Mouse (Mus musculus) forebrain, embryonic 11.5 days (tissue): ENCODE measurements around the gene Ppard. TPM values are rescaled to one million over a fixed set of nuclear protein-coding genes. Genes with fewer than 3 reads are reported as not detected.

ENCODE experiments used
- ATAC-seq: fragments of 200-750 bp; cut with Nextera tagmentation; replicated peaks from 2 replicates; pipeline ENCODE4 v1.8.0; 2017; ENCODE audit warnings: moderate TSS enrichment; ENCODE audit not compliant: low FRiP score
- DNase-seq: peaks from one replicate; pipeline ENCODE4 v3.0.0-alpha.2; 2017; ENCODE audit warnings: low spot score
- H3K27ac ChIP-seq: fragments of 300-500 bp; sonication (generic); 2 replicates; pipeline ENCODE4 v1.5.1; 2014; ENCODE audit warnings: low read depth, low read length
- H3K27me3 ChIP-seq: fragments of 300-500 bp; sonication (generic); 2 replicates; pipeline ENCODE4 v1.6.1; 2014; ENCODE audit warnings: mild to moderate bottlenecking, low read length, mixed read lengths; ENCODE audit not compliant: control insufficient read depth, insufficient read depth
- H3K36me3 ChIP-seq: fragments of 300-500 bp; sonication (generic); 2 replicates; pipeline ENCODE4 v1.6.1; 2014; ENCODE audit warnings: mild to moderate bottlenecking, low read length, moderate library complexity, mixed read lengths; ENCODE audit not compliant: control insufficient read depth, insufficient read depth
- H3K4me1 ChIP-seq: fragments of 300-500 bp; sonication (generic); replicated peaks from 2 replicates; pipeline ENCODE4 v1.6.1; 2014; ENCODE audit warnings: low read length, mixed read lengths; ENCODE audit not compliant: control insufficient read depth, insufficient read depth
- H3K4me2 ChIP-seq: fragments of 300-500 bp; sonication (generic); 2 replicates; pipeline ENCODE4 v1.6.1; 2014; ENCODE audit warnings: low read depth, mild to moderate bottlenecking, low read length, moderate library complexity, mixed read lengths; ENCODE audit not compliant: severe bottlenecking
- H3K4me3 ChIP-seq: fragments of 300-500 bp; sonication (generic); 2 replicates; pipeline ENCODE4 v1.5.1; 2014; ENCODE audit warnings: low read depth, low read length
- H3K9ac ChIP-seq: fragments of 300-500 bp; sonication (generic); 2 replicates; pipeline ENCODE4 v1.6.1; 2014; ENCODE audit warnings: low read length
- H3K9me3 ChIP-seq: fragments of 300-500 bp; sonication (generic); 2 replicates; pipeline ENCODE4 v1.6.1; 2016; ENCODE audit warnings: low read length, mixed read lengths; ENCODE audit not compliant: control insufficient read depth
- WGBS: fragments of 180-500 bp; shearing (Covaris S2); extraction: QIAGEN DNeasy Blood & Tissue Kit; methylation state at CpG from one replicate; pipeline ENCODE4 v1.1.7; 2014; 5-methylcytosine and 5-hydroxymethylcytosine counted together
- polyA plus RNA-seq: library from polyadenylated mRNA; unstranded; fragments of >200 nt; fragmentation: Nextera tagmentation; extraction: Ambion mirVana; gene quantifications from 2 replicates; pipeline ENCODE4 v1.2.1, GENCODE M21; 2014

The Ppard gene
- polyA plus RNA-seq, 1 experiment from 2014 or later = 1.4 TPM

DNA sequence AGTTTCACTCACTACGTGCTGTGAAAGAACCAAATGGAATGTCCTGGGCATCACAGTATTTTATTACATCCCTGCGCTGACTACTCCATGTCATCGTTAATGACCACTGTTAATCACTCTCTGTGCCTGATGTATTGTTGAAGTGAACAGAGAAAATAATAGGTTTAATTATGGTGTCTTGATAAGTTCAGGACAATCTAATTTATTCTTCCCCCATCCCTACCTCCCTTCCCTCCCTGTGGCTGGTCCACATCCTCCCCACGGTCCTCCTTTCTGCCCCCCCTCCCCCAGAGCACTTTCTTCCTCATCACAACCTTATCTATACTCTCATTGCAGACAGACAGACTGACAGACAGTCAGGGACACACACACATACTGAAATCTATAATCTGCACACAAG, 22.3 kb downstream of the Ppard start:
- Histone ChIP-seq H3K27me3 (no peaks in the 10 kb centered on the region), H3K4me1 (0 out of 2 replicates have a peak, but pooled peaks cover 6% of the 10 kb centered on the region), H3K9me3 (no peaks in the 10 kb centered on the region), H3K27ac (no peak overlapping the region), H3K9ac (no peak overlapping the region), H3K4me3 (no peak overlapping the region), H3K4me2 (no peak overlapping the region), H3K36me3 (no peaks in the 10 kb centered on the region)
- ATAC-seq (no peak), DNase-seq (no peak)
- WGBS = 65% methylated on average over 4 of the region's 4 CpGs

DNA sequence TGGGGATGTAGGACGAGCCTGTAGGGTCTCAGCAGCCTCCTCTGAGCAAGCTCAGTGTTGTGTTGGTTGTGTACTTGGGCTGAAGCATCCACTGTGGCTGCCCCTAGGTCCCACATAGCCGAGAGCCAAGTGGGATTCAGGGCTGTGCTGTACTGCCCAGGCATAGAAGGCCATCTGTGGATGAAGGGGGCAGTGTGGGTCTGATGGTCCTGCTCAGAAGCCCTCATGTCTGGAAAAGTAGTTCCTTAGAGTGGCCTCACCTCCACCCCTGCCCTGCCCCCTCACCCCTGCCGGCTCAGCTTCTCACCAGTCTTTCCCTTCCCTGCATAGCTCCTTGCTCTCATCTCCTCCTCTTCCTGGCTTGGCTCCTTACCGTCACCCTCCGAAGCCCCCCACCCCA, 23.2 kb downstream of the Ppard start:
- WGBS = 40% methylated on average over 5 of the region's 5 CpGs
- no peak for DNase-seq
- Histone ChIP-seq H3K9ac (no peak overlapping the region), H3K4me2 (no peak overlapping the region), H3K27me3 (no peaks in the 10 kb centered on the region), H3K9me3 (no peaks in the 10 kb centered on the region), H3K4me3 (no peak overlapping the region), H3K27ac (no peak overlapping the region), H3K4me1 (0 out of 2 replicates have a peak, but pooled peaks cover 6% of the 10 kb centered on the region), H3K36me3 (no peaks in the 10 kb centered on the region)
- no peak for ATAC-seq

DNA sequence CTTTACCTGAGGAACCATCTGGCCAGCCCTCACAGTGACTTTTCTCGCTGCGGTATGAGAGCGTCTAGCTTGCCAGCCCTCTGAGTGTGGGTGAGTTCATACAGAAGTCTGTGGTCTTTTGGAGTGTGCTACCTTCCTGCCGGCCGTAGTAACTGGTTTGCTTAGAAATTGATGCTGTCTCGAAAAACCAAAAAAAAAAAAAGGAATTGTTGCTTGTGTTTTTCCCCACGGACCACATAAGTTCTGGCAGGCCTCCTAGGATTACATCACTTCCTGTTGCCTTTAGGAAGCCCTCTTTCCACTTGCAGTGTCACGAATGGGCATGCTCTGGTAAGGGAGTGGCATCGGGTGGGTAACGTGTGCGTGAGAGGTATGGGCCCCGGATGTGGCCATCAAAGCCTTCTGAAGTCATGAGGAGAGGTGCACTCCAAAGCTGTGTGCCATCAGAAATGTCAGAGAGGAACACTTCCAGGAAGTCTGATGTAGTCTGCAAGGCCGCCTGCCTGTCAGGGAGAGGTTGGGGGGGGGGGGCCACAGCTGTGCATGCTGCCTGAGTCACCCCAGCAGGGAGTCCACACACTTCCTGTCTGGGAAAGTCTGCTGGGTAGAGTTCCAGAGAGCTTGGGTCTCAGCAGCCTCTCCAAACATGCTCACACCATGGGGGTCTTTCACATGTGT, 24.3 kb downstream of the Ppard start:
- Histone ChIP-seq H3K9ac (no peak overlapping the region), H3K4me2 (no peak overlapping the region), H3K36me3 (no peaks in the 10 kb centered on the region), H3K27me3 (no peaks in the 10 kb centered on the region), H3K9me3 (no peaks in the 10 kb centered on the region), H3K27ac (no peak overlapping the region), H3K4me3 (no peak overlapping the region), H3K4me1 (0 out of 2 replicates have a peak, but pooled peaks cover 6% of the 10 kb centered on the region)
- ATAC-seq = no peak
- no peak for DNase-seq
- WGBS = 78% methylated on average over 13 of the region's 13 CpGs

DNA sequence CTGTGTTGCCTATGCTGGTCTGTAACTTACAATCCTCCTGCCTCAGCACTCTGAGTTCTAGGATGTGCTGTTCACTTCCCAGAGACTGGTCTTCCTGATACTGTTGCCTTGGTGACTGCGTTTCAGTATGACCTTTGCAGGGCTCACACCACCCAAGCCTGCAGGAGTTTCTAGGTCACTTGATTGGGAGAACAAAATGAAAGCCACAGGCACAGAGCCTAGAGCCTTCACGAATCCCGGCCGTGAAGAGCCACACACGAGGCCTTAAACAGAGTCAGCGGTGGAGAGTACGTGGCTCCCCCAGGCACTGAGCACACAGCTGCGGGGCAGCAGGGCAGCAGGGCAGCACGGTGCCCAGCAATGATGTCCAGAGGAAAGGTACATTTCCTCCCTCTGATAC, 25.8 kb downstream of the Ppard start:
- ATAC-seq (no peak), DNase-seq (no peak)
- WGBS = 89% methylated on average over 9 of the region's 9 CpGs
- Histone ChIP-seq H3K9me3 (no peaks in the 10 kb centered on the region), H3K4me1 (0 out of 2 replicates have a peak, but pooled peaks cover 6% of the 10 kb centered on the region), H3K4me3 (no peak overlapping the region), H3K4me2 (no peak overlapping the region), H3K27me3 (no peaks in the 10 kb centered on the region), H3K27ac (no peak overlapping the region), H3K9ac (no peak overlapping the region), H3K36me3 (no peaks in the 10 kb centered on the region)

DNA sequence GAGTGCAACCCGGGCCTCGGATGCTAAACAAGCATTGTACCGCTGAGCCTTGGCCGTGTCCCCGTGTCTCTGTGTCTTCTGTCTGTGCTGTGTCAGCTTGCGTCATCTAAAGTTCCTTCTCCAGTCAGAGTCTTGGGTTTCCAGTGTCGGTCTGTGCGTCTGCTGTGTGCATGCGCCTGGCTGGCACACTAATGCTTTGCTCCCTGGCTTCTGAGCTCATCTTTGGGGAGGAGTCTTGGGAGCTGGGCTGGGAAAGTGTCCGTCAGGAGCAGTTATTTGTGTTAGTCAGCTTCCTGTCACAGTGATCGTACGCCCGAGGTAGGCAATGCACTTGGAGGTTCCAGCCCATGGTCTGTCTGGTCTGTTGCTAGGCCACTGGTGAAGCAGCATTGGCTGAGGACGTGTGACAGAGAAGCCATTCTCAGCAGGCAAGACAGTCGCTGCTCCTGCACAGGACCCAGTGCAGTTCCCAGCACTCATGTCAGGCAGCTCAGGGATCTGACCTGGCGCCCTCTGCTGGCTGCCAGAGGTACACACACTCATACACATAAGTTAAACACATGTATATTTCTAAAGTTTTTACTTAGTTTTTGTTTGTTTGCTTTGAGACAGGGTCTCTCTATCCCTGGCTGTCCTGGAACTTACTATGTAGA, 27.5 kb downstream of the Ppard start:
- Histone ChIP-seq H3K9ac (no peak overlapping the region), H3K4me2 (no peak overlapping the region), H3K27ac (no peak overlapping the region), H3K4me3 (no peak overlapping the region), H3K27me3 (no peaks in the 10 kb centered on the region), H3K36me3 (no peaks in the 10 kb centered on the region), H3K9me3 (no peaks in the 10 kb centered on the region), H3K4me1 (0 out of 2 replicates have a peak, but pooled peaks cover 6% of the 10 kb centered on the region)
- WGBS = 78% methylated on average over 16 of the region's 16 CpGs
- DNase-seq (no peak), ATAC-seq (no peak)

DNA sequence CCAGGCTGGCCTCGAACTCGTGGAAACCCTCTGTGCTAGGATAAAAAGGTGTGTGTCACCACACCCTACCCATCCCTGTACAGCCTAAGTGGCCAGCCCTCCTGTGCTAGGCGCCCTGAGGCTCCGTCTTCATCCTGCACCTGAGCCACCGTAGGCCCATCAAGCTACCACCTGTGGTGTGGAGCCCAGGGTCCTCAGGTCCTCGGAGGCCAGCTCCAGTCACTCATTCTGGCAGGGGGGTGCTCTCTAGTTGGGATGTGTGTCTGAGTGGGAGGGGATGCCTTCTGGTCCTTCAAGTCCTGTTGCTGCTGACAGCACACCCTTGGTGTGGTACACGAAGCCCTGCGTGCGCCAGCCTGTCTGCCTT, 28.0 kb downstream of the Ppard start:
- ATAC-seq = no peak
- WGBS = 87% methylated on average over 9 of the region's 9 CpGs

DNA sequence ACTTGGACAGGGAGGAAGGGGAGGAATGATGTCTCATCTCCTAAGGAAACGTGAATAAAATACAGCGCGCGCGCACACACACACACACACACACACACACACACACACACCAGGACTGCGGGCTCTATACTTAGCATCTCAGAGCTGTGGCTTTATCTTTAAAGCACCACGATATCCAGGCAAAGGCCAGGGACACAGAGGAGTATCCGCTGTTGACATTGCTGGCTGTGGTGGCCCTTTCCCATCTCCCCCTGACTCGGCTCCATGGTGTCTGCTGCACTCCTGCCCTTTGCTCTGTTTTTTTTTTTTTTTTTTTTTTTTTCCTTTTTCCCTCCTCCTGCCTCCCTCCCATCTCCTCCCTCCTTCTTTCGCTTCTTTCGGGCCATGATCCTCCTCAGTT, 29.3 kb downstream of the Ppard start:
- DNase-seq (no peak), ATAC-seq (no peak)
- Histone ChIP-seq H3K4me2 (no peak overlapping the region), H3K9ac (no peak overlapping the region), H3K36me3 (no peaks in the 10 kb centered on the region), H3K4me3 (no peak overlapping the region), H3K27ac (no peak overlapping the region), H3K4me1 (no peaks in the 10 kb centered on the region), H3K9me3 (no peaks in the 10 kb centered on the region), H3K27me3 (no peaks in the 10 kb centered on the region)
- 84% methylated on average over 11 of the region's 11 CpGs for WGBS

More for the DNA sequence above, 28.0 kb downstream of the Ppard start:
- Histone ChIP-seq H3K36me3 (no peaks in the 10 kb centered on the region), H3K4me3 (no peak overlapping the region), H3K4me1 (0 out of 2 replicates have a peak, but pooled peaks cover 5% of the 10 kb centered on the region), H3K9ac (no peak overlapping the region), H3K27ac (no peak overlapping the region), H3K27me3 (no peaks in the 10 kb centered on the region), H3K9me3 (no peaks in the 10 kb centered on the region), H3K4me2 (no peak overlapping the region)
- no peak for DNase-seq

DNA sequence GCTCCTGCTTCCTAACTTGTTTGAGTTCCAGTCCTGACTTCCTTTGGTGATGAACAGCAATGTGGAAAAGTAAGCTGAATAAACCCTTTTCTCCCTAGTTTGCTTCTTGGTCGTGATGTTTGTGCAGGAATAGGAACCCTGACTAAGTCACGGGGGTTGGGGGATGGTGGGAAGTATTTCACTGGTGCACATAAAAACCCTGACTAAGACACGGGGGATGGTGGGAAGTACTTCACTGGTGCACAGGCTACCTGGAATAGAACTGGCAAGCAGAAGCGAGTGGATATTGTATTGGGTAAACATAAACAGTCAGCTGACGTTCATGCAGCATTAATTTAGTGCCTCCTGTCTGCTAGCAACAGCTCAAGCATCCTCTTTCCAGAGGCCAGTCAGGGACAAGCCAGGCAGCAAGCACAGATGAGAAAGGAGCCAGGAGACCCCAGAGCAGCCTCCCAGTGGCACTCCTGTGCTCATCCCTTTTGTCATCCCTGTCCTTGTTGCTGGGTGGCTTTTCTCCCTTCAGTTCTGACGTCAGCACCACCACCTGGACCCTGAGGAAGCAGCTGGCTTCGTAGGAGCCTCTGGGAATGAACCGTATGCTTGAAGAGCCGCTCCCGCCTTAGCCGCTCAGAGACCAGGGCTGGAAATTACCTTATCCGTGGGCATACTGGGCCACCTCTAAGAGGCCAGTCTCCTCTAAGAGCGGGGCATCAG, 30.8 kb downstream of the Ppard start:
- WGBS = 73% methylated on average over 13 of the region's 13 CpGs

More for the DNA sequence above, 30.8 kb downstream of the Ppard start:
- no peak for ATAC-seq
- no peak for DNase-seq
- H3K9ac ChIP-seq = no peak overlapping the region
- H3K4me1 ChIP-seq = no peaks in the 10 kb centered on the region
- H3K36me3 ChIP-seq = no peaks in the 10 kb centered on the region
- no peaks in the 10 kb centered on the region for H3K27me3 ChIP-seq
- H3K27ac ChIP-seq = no peak overlapping the region
- no peak overlapping the region for H3K4me3 ChIP-seq
- H3K4me2 ChIP-seq = no peak overlapping the region
- H3K9me3 ChIP-seq = no peaks in the 10 kb centered on the region
